Mouse (Mus musculus) liver, adult 2 months (tissue): ENCODE measurements around the gene B4galt5. TPM values are rescaled to one million over a fixed set of nuclear protein-coding genes. Genes with fewer than 3 reads are reported as not detected.

ENCODE experiments used
- DNase-seq: peaks from one replicate; pipeline ENCODE4 v3.0.0-alpha.2; 2011; ENCODE audit warnings: low read depth, low spot score; ENCODE audit errors: extremely low read depth
- H3K27ac ChIP-seq: fragments of 200-500 bp; replicated peaks from 2 replicates; pipeline ENCODE4 v1.5.1; 2012; ENCODE audit warnings: low read depth, mild to moderate bottlenecking, control low read depth, inconsistent platforms, low read length; ENCODE audit not compliant: insufficient read depth
- H3K27me3 ChIP-seq: fragments of 200-500 bp; 2 replicates; pipeline ENCODE4 v1.6.1; 2012; ENCODE audit warnings: mild to moderate bottlenecking, moderate library complexity, low read length, inconsistent platforms; ENCODE audit not compliant: control insufficient read depth, insufficient read depth
- H3K36me3 ChIP-seq: fragments of 200-500 bp; 2 replicates; pipeline ENCODE4 v1.6.1; 2012; ENCODE audit warnings: low read length, inconsistent platforms; ENCODE audit not compliant: control insufficient read depth, insufficient read depth
- H3K4me1 ChIP-seq: fragments of 200-500 bp; 2 replicates; pipeline ENCODE4 v1.6.1; 2011; ENCODE audit warnings: low read length; ENCODE audit not compliant: control insufficient read depth, insufficient read depth
- H3K4me3 ChIP-seq: fragments of 200-500 bp; 2 replicates; pipeline ENCODE4 v1.5.1; 2011; ENCODE audit warnings: low read depth, mild to moderate bottlenecking, control low read depth, low read length, moderate library complexity; ENCODE audit not compliant: insufficient read depth
- H3K79me2 ChIP-seq: fragments of 200-500 bp; 2 replicates; pipeline ENCODE4 v1.6.1; 2012; ENCODE audit warnings: inconsistent platforms, mild to moderate bottlenecking, low read length, moderate library complexity; ENCODE audit not compliant: control insufficient read depth, insufficient read depth
- H3K9ac ChIP-seq: fragments of 200-500 bp; 2 replicates; pipeline ENCODE4 v1.6.1; 2012; ENCODE audit warnings: low read depth, mild to moderate bottlenecking, control low read depth, inconsistent platforms, low read length
- CTCF ChIP-seq: fragments of 200-500 bp; IDR thresholded peaks from 2 replicates; pipeline ENCODE4 v1.5.1; 2011; ENCODE audit warnings: low read depth, low read length, control low read depth
- POLR2A ChIP-seq: fragments of 200-500 bp; IDR thresholded peaks from 2 replicates; pipeline ENCODE4 v1.6.1; 2011; ENCODE audit warnings: low read length, control low read depth; ENCODE audit not compliant: insufficient read depth; ENCODE audit errors: extremely low read depth
- WGBS: fragments of 180-500 bp; shearing (Covaris S2); methylation state at CpG from one replicate; pipeline ENCODE4 v1.1.7; 2018; 5-methylcytosine and 5-hydroxymethylcytosine counted together
- polyA plus RNA-seq: library from polyadenylated mRNA; depleted of rRNA; stranded (reverse); fragments of >200 nt; gene quantifications from 2 replicates; pipeline ENCODE4 v1.2.3, GENCODE M21; 2012
- total RNA-seq: library from RNA; depleted of rRNA; stranded (reverse); fragments of >200 nt; gene quantifications from 2 replicates; pipeline ENCODE4 v1.2.3, GENCODE M21; 2014

The B4galt5 gene
- total and polyA plus RNA-seq, 2 experiments, result 8.1 to 15.7 TPM

DNA sequence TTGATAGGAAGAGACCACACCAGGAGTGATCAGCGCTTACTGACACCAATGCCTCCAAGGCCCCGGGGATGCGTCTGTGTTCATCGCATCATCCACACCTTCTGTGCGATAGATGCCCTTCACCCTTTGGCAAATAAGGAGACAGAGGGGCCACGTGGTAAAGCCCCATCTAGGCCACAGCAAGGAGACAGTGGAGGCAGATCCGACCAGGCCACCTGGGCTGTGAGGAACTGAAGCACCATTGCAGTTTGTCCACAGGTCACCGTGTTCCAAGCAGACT lies 80.6 kb downstream of the B4galt5 start:
- Histone ChIP-seq H3K79me2 (no peaks in the 10 kb centered on the region), H3K9ac (no peak overlapping the region), H3K36me3 (no peaks in the 10 kb centered on the region), H3K4me3 (no peak overlapping the region), H3K27ac (no peak overlapping the region), H3K4me1 (no peaks in the 10 kb centered on the region), H3K27me3 (no peaks in the 10 kb centered on the region)
- no peak for DNase-seq
- TF ChIP-seq POLR2A (no peak), CTCF (no peak)
- 88% methylated on average over 8 of the region's 8 CpGs for WGBS

GRCm38 (mm10) chr2:167267531-167268410 lies 81.2 kb downstream of the B4galt5 start:
- TF ChIP-seq CTCF (no peak), POLR2A (no peak)
- Histone ChIP-seq H3K79me2 (no peaks in the 10 kb centered on the region), H3K4me1 (no peaks in the 10 kb centered on the region), H3K9ac (no peak overlapping the region), H3K36me3 (no peaks in the 10 kb centered on the region), H3K27me3 (no peaks in the 10 kb centered on the region), H3K4me3 (no peak overlapping the region), H3K27ac (no peak overlapping the region)
- 86% methylated on average over 14 of the region's 14 CpGs for WGBS
- DNase-seq, result no peak

GRCm38 (mm10) chr2:167266231-167266630 lies 82.8 kb downstream of the B4galt5 start:
- Histone ChIP-seq H3K36me3 (no peaks in the 10 kb centered on the region), H3K27me3 (no peaks in the 10 kb centered on the region), H3K79me2 (no peaks in the 10 kb centered on the region), H3K4me1 (no peaks in the 10 kb centered on the region), H3K9ac (no peak overlapping the region), H3K4me3 (no peak overlapping the region), H3K27ac (no peak overlapping the region)
- no peak for TF ChIP-seq POLR2A
- TF ChIP-seq CTCF, result no peak
- no peak for DNase-seq
- 84% methylated on average over 10 of the region's 10 CpGs for WGBS

- Histone ChIP-seq H3K27me3 (no peaks in the 10 kb centered on the region), H3K4me1 (no peaks in the 10 kb centered on the region), H3K4me3 (no peak overlapping the region), H3K27ac (no peak overlapping the region), H3K9ac (no peak overlapping the region), H3K36me3 (no peaks in the 10 kb centered on the region), H3K79me2 (no peaks in the 10 kb centered on the region)
- DNase-seq, result no peak
- TF ChIP-seq CTCF, result no peak
- no peak for TF ChIP-seq POLR2A
- WGBS, result 50% methylated on average over 5 of the region's 5 CpGs
These were observed 83.2 kb downstream of the B4galt5 start for GRCm38 (mm10) chr2:167265806-167266205.

DNA sequence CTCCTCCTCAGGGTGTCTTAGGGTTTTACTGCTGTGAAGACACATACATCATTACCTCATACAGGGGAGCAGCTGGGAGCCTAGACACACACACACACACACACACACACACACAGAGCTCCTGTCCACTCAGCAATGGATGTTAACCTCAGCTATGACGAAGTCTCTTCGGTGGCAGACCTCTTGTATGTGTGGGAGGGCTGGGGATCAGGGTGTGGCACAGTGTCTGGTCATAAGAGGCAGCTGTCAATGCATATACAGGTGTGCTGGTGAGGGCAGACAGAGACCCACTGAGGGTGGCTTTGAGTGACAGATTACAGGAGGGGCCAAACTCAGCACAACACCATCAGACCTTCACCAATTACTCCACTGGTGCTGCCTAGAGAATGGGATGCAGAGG lies 84.0 kb downstream of the B4galt5 start:
- 90% methylated on average over 2 of the region's 2 CpGs for WGBS
- Histone ChIP-seq H3K79me2 (no peaks in the 10 kb centered on the region), H3K4me3 (no peak overlapping the region), H3K9ac (no peak overlapping the region), H3K4me1 (no peaks in the 10 kb centered on the region), H3K27ac (no peak overlapping the region), H3K36me3 (no peaks in the 10 kb centered on the region), H3K27me3 (no peaks in the 10 kb centered on the region)
- TF ChIP-seq POLR2A, result no peak
- no peak for TF ChIP-seq CTCF
- DNase-seq, result no peak

- Histone ChIP-seq H3K4me1 (no peaks in the 10 kb centered on the region), H3K4me3 (no peak overlapping the region), H3K36me3 (no peaks in the 10 kb centered on the region), H3K9ac (no peak overlapping the region), H3K27me3 (no peaks in the 10 kb centered on the region), H3K79me2 (no peaks in the 10 kb centered on the region), H3K27ac (no peak overlapping the region)
- DNase-seq, result no peak
- TF ChIP-seq CTCF (no peak), POLR2A (no peak)
- WGBS, result 95% methylated on average over 11 of the region's 11 CpGs
These were observed 85.1 kb downstream of the B4galt5 start for GRCm38 (mm10) chr2:167263931-167264330.
